Mouse (Mus musculus): ENCODE results near the gene Mrvi1. TPM values are rescaled to one million over a fixed set of nuclear protein-coding genes. Genes with fewer than 3 reads are reported as not detected.

Gene Mrvi1
- polyA plus RNA-seq, 1 experiment from 2014 or later, result 1.4 TPM

- H3K4me1 ChIP-seq (ENCODE audit: control insufficient read depth, insufficient read depth, low read length), result no peaks in the 10 kb centered on the region
- ATAC-seq (ENCODE audit: insufficient number of reproducible peaks, low FRiP score, low TSS enrichment, low read depth) (no peak), DNase-seq (ENCODE audit: low spot score) (no peak)
- WGBS, result 63% methylated on average over 3 of the region's 3 CpGs
- H3K9ac ChIP-seq (ENCODE audit: low read length), result no peak overlapping the region
- no peaks in the 10 kb centered on the region for H3K36me3 ChIP-seq (ENCODE audit: control insufficient read depth, insufficient read depth, low read length)
- no peaks in the 10 kb centered on the region for H3K27me3 ChIP-seq (ENCODE audit: control insufficient read depth, insufficient read depth, low read length)
- no peak overlapping the region for H3K4me3 ChIP-seq (ENCODE audit: low read depth, low read length)
- no peaks in the 10 kb centered on the region for H3K9me3 ChIP-seq (ENCODE audit: control insufficient read depth, low read length)
- no peak overlapping the region for H3K4me2 ChIP-seq (ENCODE audit: low read depth, severe bottlenecking)
- no peak overlapping the region for H3K27ac ChIP-seq (replicated peaks; ENCODE audit: low read depth, low read length)
Measured at GRCm38 (mm10) chr7:110834522-110834921, 147.7 kb downstream of the Mrvi1 start.

- Histone ChIP-seq H3K9ac (ENCODE audit: low read length) (no peak overlapping the region), H3K4me1 (ENCODE audit: control insufficient read depth, insufficient read depth, low read length) (no peaks in the 10 kb centered on the region), H3K36me3 (ENCODE audit: control insufficient read depth, insufficient read depth, low read length) (0 out of 2 replicates have a peak, but pooled peaks cover 3% of the 10 kb centered on the region), H3K9me3 (ENCODE audit: control insufficient read depth, low read length) (no peaks in the 10 kb centered on the region), H3K27me3 (ENCODE audit: control insufficient read depth, insufficient read depth, low read length) (no peaks in the 10 kb centered on the region), H3K27ac (replicated peaks; ENCODE audit: low read depth, low read length) (no peak overlapping the region), H3K4me3 (ENCODE audit: low read depth, low read length) (no peak overlapping the region), H3K4me2 (ENCODE audit: low read depth, severe bottlenecking) (no peak overlapping the region)
- DNase-seq (ENCODE audit: low spot score), result no peak
- ATAC-seq (ENCODE audit: insufficient number of reproducible peaks, low FRiP score, low TSS enrichment, low read depth), result no peak
- 80% methylated on average over 1 of the region's 1 CpGs for WGBS
Measured at GRCm38 (mm10) chr7:110834018-110834417, 148.2 kb downstream of the Mrvi1 start.

- H3K4me1 ChIP-seq (ENCODE audit: control insufficient read depth, insufficient read depth, low read length), result no peaks in the 10 kb centered on the region
- no peak overlapping the region for H3K27ac ChIP-seq (replicated peaks; ENCODE audit: low read depth, low read length)
- no peak overlapping the region for H3K9ac ChIP-seq (ENCODE audit: low read length)
- H3K4me3 ChIP-seq (ENCODE audit: low read depth, low read length), result no peak overlapping the region
- no peak overlapping the region for H3K4me2 ChIP-seq (ENCODE audit: low read depth, severe bottlenecking)
- ATAC-seq (ENCODE audit: insufficient number of reproducible peaks, low FRiP score, low TSS enrichment, low read depth) (no peak), DNase-seq (ENCODE audit: low spot score) (no peak)
- WGBS, result 97% methylated on average over 1 of the region's 1 CpGs
- H3K9me3 ChIP-seq (ENCODE audit: control insufficient read depth, low read length), result no peaks in the 10 kb centered on the region
- 0 out of 2 replicates have a peak, but pooled peaks cover 6% of the 10 kb centered on the region for H3K36me3 ChIP-seq (ENCODE audit: control insufficient read depth, insufficient read depth, low read length)
- H3K27me3 ChIP-seq (ENCODE audit: control insufficient read depth, insufficient read depth, low read length), result no peaks in the 10 kb centered on the region
Measured at GRCm38 (mm10) chr7:110833024-110833423, 149.2 kb downstream of the Mrvi1 start.

GRCm38 (mm10) chr7:110823995-110824953, 158.0 kb downstream of the Mrvi1 start:
- DNase-seq (ENCODE audit: low spot score) (no peak), ATAC-seq (ENCODE audit: insufficient number of reproducible peaks, low FRiP score, low TSS enrichment, low read depth) (no peak)
- H3K9ac ChIP-seq (ENCODE audit: low read length), result no peak overlapping the region
- no peak overlapping the region for H3K4me3 ChIP-seq (ENCODE audit: low read depth, low read length)
- no peaks in the 10 kb centered on the region for H3K9me3 ChIP-seq (ENCODE audit: control insufficient read depth, low read length)
- no peak overlapping the region for H3K4me2 ChIP-seq (ENCODE audit: low read depth, severe bottlenecking)
- no peaks in the 10 kb centered on the region for H3K4me1 ChIP-seq (ENCODE audit: control insufficient read depth, insufficient read depth, low read length)
- H3K36me3 ChIP-seq (ENCODE audit: control insufficient read depth, insufficient read depth, low read length), result peaks cover 10% of the 10 kb centered on the region; the same call in 1 of the 2 replicates
- 94% methylated on average over 8 of the region's 8 CpGs for WGBS
- H3K27me3 ChIP-seq (ENCODE audit: control insufficient read depth, insufficient read depth, low read length), result no peaks in the 10 kb centered on the region
- no peak overlapping the region for H3K27ac ChIP-seq (replicated peaks; ENCODE audit: low read depth, low read length)

- WGBS, result 82% methylated on average over 4 of the region's 4 CpGs
- peaks cover 5% of the 10 kb centered on the region; the same call in 1 of the 2 replicates for H3K36me3 ChIP-seq (ENCODE audit: control insufficient read depth, insufficient read depth, low read length)
Measured at GRCm38 (mm10) chr7:110823593-110823992, 158.7 kb downstream of the Mrvi1 start.

GRCm38 (mm10) chr7:110823076-110823475, 159.2 kb downstream of the Mrvi1 start:
- H3K27me3 ChIP-seq (ENCODE audit: control insufficient read depth, insufficient read depth, low read length), result no peaks in the 10 kb centered on the region
- ATAC-seq (ENCODE audit: insufficient number of reproducible peaks, low FRiP score, low TSS enrichment, low read depth), result no peak
- H3K4me2 ChIP-seq (ENCODE audit: low read depth, severe bottlenecking), result no peak overlapping the region
- no peak overlapping the region for H3K27ac ChIP-seq (replicated peaks; ENCODE audit: low read depth, low read length)
- 75% methylated on average over 8 of the region's 8 CpGs for WGBS
- no peak overlapping the region for H3K9ac ChIP-seq (ENCODE audit: low read length)
- no peaks in the 10 kb centered on the region for H3K4me1 ChIP-seq (ENCODE audit: control insufficient read depth, insufficient read depth, low read length)
- no peaks in the 10 kb centered on the region for H3K9me3 ChIP-seq (ENCODE audit: control insufficient read depth, low read length)
- peaks cover 5% of the 10 kb centered on the region; the same call in 1 of the 2 replicates for H3K36me3 ChIP-seq (ENCODE audit: control insufficient read depth, insufficient read depth, low read length)
- H3K4me3 ChIP-seq (ENCODE audit: low read depth, low read length), result no peak overlapping the region
- DNase-seq (ENCODE audit: low spot score), result no peak

More at GRCm38 (mm10) chr7:110823593-110823992, 158.7 kb downstream of the Mrvi1 start:
- no peak overlapping the region for H3K4me3 ChIP-seq (ENCODE audit: low read depth, low read length)
- DNase-seq (ENCODE audit: low spot score), result no peak
- no peak overlapping the region for H3K4me2 ChIP-seq (ENCODE audit: low read depth, severe bottlenecking)
- H3K27me3 ChIP-seq (ENCODE audit: control insufficient read depth, insufficient read depth, low read length), result no peaks in the 10 kb centered on the region
- ATAC-seq (ENCODE audit: insufficient number of reproducible peaks, low FRiP score, low TSS enrichment, low read depth), result no peak
- H3K9me3 ChIP-seq (ENCODE audit: control insufficient read depth, low read length), result no peaks in the 10 kb centered on the region
- no peaks in the 10 kb centered on the region for H3K4me1 ChIP-seq (ENCODE audit: control insufficient read depth, insufficient read depth, low read length)
- H3K9ac ChIP-seq (ENCODE audit: low read length), result no peak overlapping the region
- H3K27ac ChIP-seq (replicated peaks; ENCODE audit: low read depth, low read length), result no peak overlapping the region

- Histone ChIP-seq H3K9ac (ENCODE audit: low read length) (no peak overlapping the region), H3K4me3 (ENCODE audit: low read depth, low read length) (no peak overlapping the region), H3K9me3 (ENCODE audit: control insufficient read depth, low read length) (no peaks in the 10 kb centered on the region), H3K27ac (replicated peaks; ENCODE audit: low read depth, low read length) (no peak overlapping the region), H3K27me3 (ENCODE audit: control insufficient read depth, insufficient read depth, low read length) (no peaks in the 10 kb centered on the region), H3K4me2 (ENCODE audit: low read depth, severe bottlenecking) (no peak overlapping the region), H3K4me1 (ENCODE audit: control insufficient read depth, insufficient read depth, low read length) (no peaks in the 10 kb centered on the region), H3K36me3 (ENCODE audit: control insufficient read depth, insufficient read depth, low read length) (peaks cover 5% of the 10 kb centered on the region; the same call in 1 of the 2 replicates)
- no peak for ATAC-seq (ENCODE audit: insufficient number of reproducible peaks, low FRiP score, low TSS enrichment, low read depth)
- no peak for DNase-seq (ENCODE audit: low spot score)
- WGBS, result 61% methylated on average over 4 of the region's 4 CpGs
Measured at GRCm38 (mm10) chr7:110822055-110822454, 160.2 kb downstream of the Mrvi1 start.

GRCm38 (mm10) chr7:110821653-110822052, 160.6 kb downstream of the Mrvi1 start:
- Histone ChIP-seq H3K36me3 (ENCODE audit: control insufficient read depth, insufficient read depth, low read length) (peaks cover 5% of the 10 kb centered on the region; the same call in 1 of the 2 replicates), H3K9me3 (ENCODE audit: control insufficient read depth, low read length) (no peaks in the 10 kb centered on the region), H3K27me3 (ENCODE audit: control insufficient read depth, insufficient read depth, low read length) (no peaks in the 10 kb centered on the region), H3K4me3 (ENCODE audit: low read depth, low read length) (no peak overlapping the region), H3K9ac (ENCODE audit: low read length) (no peak overlapping the region), H3K27ac (replicated peaks; ENCODE audit: low read depth, low read length) (no peak overlapping the region), H3K4me1 (ENCODE audit: control insufficient read depth, insufficient read depth, low read length) (no peaks in the 10 kb centered on the region), H3K4me2 (ENCODE audit: low read depth, severe bottlenecking) (no peak overlapping the region)
- 71% methylated on average over 3 of the region's 3 CpGs for WGBS
- no peak for ATAC-seq (ENCODE audit: insufficient number of reproducible peaks, low FRiP score, low TSS enrichment, low read depth)
- DNase-seq (ENCODE audit: low spot score), result no peak

Measured in limb, embryonic 11.5 days (tissue).